Mouse (Mus musculus) liver, adult 2 months (tissue): ENCODE measurements around the gene Kdm2b.

Experiments used
- CTCF ChIP-seq: fragments of 200-500 bp; IDR thresholded peaks from 2 replicates; pipeline ENCODE4 v1.5.1; 2011; ENCODE audit warnings: low read depth, low read length, control low read depth
- POLR2A ChIP-seq: fragments of 200-500 bp; IDR thresholded peaks from 2 replicates; pipeline ENCODE4 v1.6.1; 2011; ENCODE audit warnings: low read length, control low read depth; ENCODE audit not compliant: insufficient read depth; ENCODE audit errors: extremely low read depth

- peak; percentile 83 for TF ChIP-seq CTCF
- no peak for TF ChIP-seq POLR2A
Observed at GRCm38 (mm10) chr5:122881313-122881712, 108.3 kb downstream of the Kdm2b start.
